Mouse (Mus musculus) T-cell, adult 2 months (primary cell): Measurements from ENCODE around the gene Pglyrp4.
"Not testable (repeated sequence)": the region's sequence is repeated elsewhere in the genome, so short reads cannot be mapped to it uniquely, and the experiment has no call there.

Experiments
- DNase-seq: peaks from one replicate; pipeline ENCODE4 v3.0.0; 2022; ENCODE audit warnings: low spot score

Gene Pglyrp4

DNA sequence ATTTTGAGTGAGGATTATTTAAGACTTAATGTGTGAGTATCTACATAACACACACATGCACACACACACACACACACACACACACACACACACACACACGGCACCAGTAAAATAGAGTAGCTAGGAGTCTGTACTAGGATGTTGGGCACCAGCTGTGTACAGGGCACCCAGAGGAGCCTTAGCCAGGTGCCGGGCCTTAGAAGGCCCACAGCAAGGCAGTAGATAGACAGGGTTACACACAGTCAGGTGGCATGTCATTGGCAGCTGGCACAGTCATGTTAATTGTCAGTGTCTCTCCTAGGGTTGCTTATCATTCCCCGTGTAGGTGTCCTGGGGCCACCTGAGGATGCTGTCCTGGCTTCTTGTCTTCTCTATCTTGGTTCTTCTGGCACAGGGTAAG, at the start of gene Pglyrp4:
TSS of gene Pglyrp4 (plus strand) at position 301 of the 400 bp plus-strand sequence.
- DNase-seq, result no peak

DNA sequence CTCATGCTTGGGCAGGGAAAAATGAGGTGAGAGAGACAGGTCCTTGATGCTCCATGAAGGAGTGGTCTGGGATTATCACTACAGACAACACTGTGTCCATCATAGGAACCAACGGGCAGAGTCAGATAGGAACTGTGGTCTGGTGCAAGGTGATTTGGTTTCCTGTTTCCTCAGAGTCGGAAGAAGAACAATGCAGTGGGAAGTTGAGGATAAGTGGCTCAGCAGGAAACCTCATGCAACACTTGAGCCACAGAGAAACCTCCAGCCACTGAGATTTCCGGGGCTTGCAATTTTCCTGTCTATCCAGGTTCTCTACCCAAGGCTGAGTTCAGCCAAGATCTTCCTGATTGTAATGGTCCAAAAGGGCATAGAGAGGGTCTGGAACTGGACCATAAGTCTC, 48.0 kb upstream of the Pglyrp4 start:
- no peak for DNase-seq

DNA sequence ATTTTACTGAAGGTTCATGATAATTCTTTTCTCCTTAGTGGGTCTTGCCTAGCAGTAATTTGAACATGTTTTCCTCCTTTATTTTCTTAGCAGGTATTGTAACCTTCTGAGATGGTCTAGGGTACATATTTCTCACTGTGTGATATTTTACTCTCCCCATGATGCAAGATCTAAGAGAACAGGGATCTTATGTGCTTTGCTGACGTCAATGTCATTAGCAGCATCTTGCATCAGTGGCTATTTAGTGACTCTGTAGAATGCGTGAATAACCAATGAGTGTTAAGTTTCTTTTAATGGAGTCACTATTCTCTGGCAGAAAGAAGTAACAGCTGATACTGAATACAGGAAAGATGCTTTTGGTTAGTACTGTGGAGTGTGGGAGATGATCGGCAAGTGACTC, 42.8 kb upstream of the Pglyrp4 start:
- no peak for DNase-seq

DNA sequence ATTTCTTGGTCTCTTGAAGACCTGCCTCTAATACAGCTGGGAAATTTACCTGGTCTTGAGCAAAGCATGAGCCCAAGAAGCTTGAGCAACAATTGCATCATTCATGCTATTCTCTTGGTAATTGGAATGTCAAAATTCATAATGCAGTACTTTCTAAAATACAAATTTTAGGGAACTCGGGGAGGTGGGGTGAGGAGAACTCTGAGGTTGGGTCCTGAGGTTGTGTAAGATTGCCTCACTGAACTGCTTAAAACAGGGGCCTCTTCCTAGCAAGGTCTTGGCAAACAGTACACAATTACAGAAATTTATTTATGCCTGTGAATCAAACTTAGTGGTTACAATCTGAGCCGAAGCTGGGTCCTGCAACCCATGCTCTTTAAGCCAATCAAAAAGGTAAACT, 39.9 kb upstream of the Pglyrp4 start:
- no peak for DNase-seq

DNA sequence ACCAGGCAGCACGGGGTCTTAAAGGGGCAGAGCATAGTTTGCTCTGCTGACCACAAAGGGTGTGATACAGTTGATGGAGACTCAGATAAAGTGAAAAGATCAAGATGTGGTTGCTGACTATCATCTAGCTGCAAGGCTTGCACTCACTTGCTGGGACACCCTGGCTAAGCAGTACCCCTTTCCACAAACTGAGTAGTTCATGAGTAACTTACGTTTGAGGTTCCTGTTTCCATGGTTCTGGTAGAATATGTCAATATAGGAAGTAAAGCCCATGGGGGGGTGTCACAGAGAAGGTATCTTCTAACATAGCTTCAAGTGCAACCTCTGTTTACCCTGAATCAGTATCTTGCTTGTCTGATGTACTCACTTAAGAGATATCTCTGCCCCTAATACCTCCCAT, 33.2 kb upstream of the Pglyrp4 start:
- no peak for DNase-seq

DNA sequence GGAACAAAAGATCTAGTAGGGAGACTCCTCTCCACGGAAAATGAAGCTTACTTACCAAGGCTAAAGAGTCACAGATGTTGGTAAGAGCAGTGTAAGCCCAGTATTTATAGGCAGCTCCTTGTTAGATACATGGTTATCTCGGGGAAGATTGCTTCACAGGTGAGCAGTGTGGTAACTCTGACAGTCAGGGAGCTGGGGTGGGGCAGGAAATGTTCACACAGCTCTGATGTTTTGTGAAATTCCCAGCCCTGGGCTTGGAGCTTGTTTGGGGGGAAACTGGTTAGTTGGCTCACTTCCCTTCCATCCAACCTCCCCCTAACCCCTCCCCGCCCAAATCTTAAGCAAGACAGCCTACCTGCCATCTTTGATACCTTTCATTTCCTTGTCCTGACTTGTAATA, 31.1 kb upstream of the Pglyrp4 start, which contains the start of gene S100a9:
TSS of gene S100a9 (minus strand) at position 109 of the 400 bp plus-strand sequence.
- no peak for DNase-seq

DNA sequence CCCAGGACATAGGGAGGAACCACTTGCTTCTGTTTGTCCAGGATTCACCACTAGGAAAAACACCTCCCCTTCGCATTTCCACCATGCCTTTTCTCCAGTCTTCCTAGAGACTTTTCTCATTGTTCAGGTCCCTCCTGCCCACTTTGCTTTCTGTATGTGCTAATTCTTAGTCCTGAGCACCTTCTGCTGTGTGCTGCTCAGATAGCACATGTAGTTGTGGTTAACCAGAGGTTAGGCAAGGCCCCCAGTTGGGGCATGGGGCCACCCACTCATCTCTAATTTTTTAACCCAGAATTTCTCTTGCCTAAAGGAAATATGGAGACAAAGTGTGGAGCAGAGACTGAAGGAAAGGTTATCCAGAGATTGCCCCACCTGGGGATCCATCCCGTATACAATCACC, 24.5 kb upstream of the Pglyrp4 start:
- no peak for DNase-seq

DNA sequence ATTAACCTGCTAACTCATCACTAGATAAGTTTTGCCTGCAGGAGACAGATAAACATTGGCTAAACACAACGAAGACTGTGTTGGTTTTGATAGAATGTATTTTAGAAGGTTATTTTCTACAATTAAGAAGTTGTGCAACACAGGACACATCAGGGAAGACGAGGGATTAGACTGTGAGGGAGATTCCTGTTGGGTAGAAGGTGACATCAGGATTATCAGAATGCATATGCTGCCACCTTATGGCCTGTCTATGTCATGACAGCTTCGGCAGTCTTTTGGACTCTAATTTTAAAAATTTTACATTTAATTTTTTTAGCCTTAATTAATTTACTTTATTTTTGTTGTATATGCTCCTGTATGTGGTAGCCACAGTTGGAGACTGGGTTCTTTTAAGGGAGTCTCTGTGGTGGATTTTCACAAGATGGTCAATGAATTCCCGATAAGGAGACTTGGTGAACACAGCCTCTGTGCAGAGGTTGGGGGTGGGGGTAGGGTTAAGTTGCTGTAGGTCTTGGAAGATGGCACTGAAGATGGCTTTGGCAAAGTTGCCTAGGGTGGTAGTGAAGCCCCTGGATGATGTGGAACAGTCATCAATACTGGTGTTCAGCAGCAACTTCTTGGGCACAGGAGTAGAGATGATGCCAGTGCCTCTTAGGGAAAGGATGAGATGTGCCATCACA, 18.0 kb upstream of the Pglyrp4 start:
- DNase-seq, result peak; percentile 19

DNA sequence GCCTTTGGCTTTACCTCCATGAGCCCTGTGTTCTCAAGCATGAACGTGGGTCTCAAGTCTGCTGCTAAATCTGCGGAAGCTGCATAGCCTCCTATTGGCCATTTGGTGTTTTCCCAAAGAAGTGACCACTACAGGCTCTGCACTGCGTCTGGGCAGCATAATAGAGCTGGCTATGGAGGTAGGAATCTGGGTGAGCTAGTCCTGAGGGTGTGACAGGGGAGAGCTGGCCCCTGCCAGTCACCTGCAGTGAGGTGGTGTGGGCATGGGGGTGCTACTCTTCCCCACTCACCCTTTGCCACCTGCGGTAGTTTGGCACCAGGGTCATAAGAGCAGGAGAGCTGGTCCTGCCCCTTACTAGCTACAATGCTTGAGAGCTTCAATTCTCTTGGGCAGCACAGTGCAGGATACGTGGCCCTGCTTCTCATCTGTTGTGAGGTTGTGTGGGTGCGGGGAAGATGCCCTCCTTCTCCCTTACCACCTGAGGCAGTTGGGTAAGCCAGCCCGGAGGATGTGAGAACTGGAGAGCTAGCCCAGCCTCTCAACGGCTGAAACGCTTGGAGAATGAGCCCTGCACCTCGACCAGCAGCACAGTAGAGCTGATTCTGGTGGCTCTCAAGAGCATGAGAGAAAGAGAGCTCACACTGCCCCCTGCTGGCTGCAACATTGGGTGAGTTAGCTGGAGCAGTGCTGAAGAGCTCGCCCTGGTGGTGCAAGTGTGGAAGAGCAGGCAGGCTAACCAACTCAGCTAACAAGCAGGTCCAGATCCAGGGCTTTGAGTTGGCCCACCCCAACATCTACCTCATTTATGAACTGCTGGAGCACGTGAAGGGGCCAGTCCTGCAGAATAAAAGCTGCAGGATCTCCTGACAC, 16.9 kb upstream of the Pglyrp4 start:
- peak; percentile 76 for DNase-seq

DNA sequence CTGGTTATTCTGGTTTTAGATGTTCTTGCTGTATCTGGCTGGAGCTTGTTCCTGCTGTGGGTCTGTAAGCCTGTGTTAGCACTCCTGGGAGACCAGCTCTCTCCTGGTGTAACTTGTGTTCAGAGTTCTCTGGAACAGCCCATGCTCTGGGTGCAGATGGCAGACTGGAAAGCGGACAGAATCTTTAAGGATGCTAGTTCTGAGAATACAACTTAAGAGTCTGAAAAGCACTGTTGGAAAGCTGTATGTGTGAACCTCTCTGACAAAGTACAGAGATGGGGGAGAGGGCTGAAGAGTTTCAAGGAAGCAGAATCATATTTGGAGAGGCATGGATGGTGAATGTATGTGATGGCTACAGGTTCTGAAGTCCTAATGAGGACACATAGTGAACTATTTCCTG, 23.0 kb downstream of the Pglyrp4 start:
- no peak for DNase-seq

DNA sequence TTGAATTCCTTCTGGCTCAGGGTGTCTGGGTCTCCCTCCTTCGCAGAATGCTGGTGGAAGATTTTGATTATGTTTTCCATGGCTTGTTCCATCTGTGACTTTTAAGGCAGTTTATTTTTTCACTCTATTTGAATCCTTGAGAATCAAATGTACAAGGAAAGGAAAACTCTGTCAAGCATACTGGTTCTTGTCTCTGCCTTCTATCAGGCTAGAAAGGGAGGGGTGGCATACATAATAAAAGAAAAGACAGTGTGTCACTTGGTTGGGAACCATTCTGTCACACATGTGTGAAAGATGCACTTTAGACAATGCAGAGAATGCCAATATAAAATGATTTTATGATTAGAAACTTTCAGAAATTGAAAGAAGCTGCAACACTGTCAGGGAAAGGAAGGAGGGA, 51.1 kb downstream of the Pglyrp4 start, which contains the start of gene Gm5849:
TSS of gene Gm5849 (minus strand) at position 101 of the 400 bp plus-strand sequence.
- DNase-seq, result not testable (repeated sequence)
